Mouse (Mus musculus) liver, adult 2 months (tissue): ENCODE measurements around the gene H2afz.

ENCODE experiments used
- CTCF ChIP-seq: fragments of 200-500 bp; IDR thresholded peaks from 2 replicates; pipeline ENCODE4 v1.5.1; 2011; ENCODE audit warnings: low read depth, low read length, control low read depth
- POLR2A ChIP-seq: fragments of 200-500 bp; IDR thresholded peaks from 2 replicates; pipeline ENCODE4 v1.6.1; 2011; ENCODE audit warnings: low read length, control low read depth; ENCODE audit not compliant: insufficient read depth; ENCODE audit errors: extremely low read depth

DNA sequence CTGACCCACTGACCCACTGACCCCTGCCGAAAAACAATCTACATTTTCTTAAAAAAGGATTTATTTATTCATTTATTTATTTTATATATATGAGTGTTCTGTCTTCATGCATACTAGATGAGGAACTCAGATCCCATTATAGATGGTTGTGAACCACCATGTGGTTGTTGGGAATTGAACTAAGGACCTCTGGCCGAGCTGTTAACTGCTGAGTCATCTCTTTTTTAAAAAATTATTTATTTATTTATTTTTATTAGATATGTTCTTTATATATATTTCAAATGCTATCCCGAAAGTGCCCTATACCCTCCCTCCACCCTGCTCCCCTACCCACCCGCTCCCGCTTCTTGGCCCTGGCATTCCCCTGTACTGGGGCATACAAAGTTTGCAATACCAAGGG lies 16.8 kb downstream of the H2afz start:
- no peak for TF ChIP-seq CTCF
- no peak for TF ChIP-seq POLR2A
